Mouse (Mus musculus): Measurements from ENCODE around the gene Gal3st2c. TPM values are rescaled to one million over a fixed set of nuclear protein-coding genes. Genes with fewer than 3 reads are reported as not detected.
"Not testable (repeated sequence)": the region's sequence is repeated elsewhere in the genome, so short reads cannot be mapped to it uniquely, and the experiment has no call there.

The Gal3st2c gene
- polyA plus RNA-seq, 1 experiment from 2014 or later, result not detected

DNA sequence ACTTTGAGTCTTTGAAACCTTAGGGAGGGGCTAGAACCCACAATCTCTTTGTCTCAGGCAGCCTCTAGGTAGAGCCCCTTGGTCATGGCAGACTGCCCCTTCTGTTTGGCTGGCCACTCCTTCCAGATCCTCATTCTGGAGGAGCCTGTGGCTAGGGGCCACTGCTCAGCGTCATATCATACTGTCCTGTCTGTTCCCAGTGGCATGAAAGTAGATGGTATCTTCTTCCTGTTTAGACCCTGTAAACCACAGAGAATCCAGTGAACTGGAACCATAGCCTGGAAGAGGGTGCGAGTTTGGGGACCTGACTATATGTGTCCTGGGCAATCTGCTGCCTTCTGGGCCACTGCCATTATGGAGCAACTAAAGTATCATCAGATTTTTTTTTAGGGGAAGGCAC is 759 bp downstream of the Gal3st2c start:
- H3K4me2 ChIP-seq (ENCODE audit: low read length); H3K27ac ChIP-seq (ENCODE audit: low read length); H3K9me3 ChIP-seq (replicated peaks; ENCODE audit: control insufficient read depth, low read length, poor library complexity, severe bottlenecking); H3K4me3 ChIP-seq (ENCODE audit: low read depth, low read length); H3K9ac ChIP-seq (ENCODE audit: low read depth, low read length); H3K27me3 ChIP-seq (ENCODE audit: control insufficient read depth, insufficient read depth, low read depth, low read length); H3K36me3 ChIP-seq (ENCODE audit: control insufficient read depth, insufficient read depth, low read length); ATAC-seq; H3K4me1 ChIP-seq (ENCODE audit: control insufficient read depth, insufficient read depth, low read length): not testable (repeated sequence)
- 77% methylated on average over 2 of the region's 2 CpGs for WGBS

DNA sequence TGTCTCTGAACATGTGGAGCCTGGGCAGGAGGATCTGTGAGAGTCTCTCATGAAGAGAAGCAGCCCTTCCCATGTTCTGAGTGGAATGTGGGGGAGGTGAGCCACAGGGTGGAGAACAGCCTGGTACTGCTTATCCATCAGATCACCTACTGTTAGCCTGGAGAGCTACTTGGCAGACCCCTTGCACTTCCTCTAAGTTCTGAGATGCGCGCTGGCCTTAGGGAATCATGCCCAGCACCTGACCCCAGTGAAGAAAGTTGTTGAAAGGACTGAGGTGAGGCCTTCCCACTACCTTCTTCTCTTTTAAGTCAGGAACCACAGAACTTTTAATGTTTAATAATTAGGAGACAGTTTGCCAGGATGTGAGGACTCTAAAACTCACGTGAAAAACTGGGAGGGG is 1.2 kb downstream of the Gal3st2c start:
- WGBS, result 84% methylated on average over 3 of the region's 3 CpGs
- H3K27ac ChIP-seq (ENCODE audit: low read length); H3K9ac ChIP-seq (ENCODE audit: low read depth, low read length); H3K4me3 ChIP-seq (ENCODE audit: low read depth, low read length); H3K4me2 ChIP-seq (ENCODE audit: low read length); H3K9me3 ChIP-seq (replicated peaks; ENCODE audit: control insufficient read depth, low read length, poor library complexity, severe bottlenecking); H3K36me3 ChIP-seq (ENCODE audit: control insufficient read depth, insufficient read depth, low read length); H3K4me1 ChIP-seq (ENCODE audit: control insufficient read depth, insufficient read depth, low read length); ATAC-seq; H3K27me3 ChIP-seq (ENCODE audit: control insufficient read depth, insufficient read depth, low read depth, low read length): not testable (repeated sequence)

DNA sequence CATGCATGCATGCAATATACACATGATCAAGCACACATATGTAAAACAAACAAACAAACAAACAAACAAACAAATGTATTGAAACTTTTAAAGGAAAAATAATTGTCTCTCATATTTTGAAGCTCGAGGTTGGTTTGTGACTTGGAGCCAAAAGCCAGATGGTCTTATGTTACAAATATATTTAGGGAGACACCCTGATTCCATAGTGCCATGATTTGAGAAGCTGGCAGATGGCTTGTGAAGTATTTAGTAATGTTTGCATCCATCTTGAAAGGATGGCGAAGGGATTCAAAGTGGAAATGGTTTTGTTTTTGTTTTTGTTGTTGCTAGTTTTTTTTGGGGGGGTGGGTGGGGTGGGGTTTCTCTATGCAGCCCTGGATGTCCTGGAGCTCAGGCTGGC is 10.7 kb downstream of the Gal3st2c start:
- no peak for ATAC-seq
- Histone ChIP-seq H3K4me1 (ENCODE audit: control insufficient read depth, insufficient read depth, low read length) (no peaks in the 10 kb centered on the region), H3K4me3 (ENCODE audit: low read depth, low read length) (no peak overlapping the region), H3K36me3 (ENCODE audit: control insufficient read depth, insufficient read depth, low read length) (no peaks in the 10 kb centered on the region), H3K4me2 (ENCODE audit: low read length) (no peak overlapping the region), H3K27ac (ENCODE audit: low read length) (no peak overlapping the region), H3K27me3 (ENCODE audit: control insufficient read depth, insufficient read depth, low read depth, low read length) (no peaks in the 10 kb centered on the region), H3K9ac (ENCODE audit: low read depth, low read length) (no peak overlapping the region), H3K9me3 (replicated peaks; ENCODE audit: control insufficient read depth, low read length, poor library complexity, severe bottlenecking) (no peaks in the 10 kb centered on the region)
- 80% methylated on average over 2 of the region's 2 CpGs for WGBS

DNA sequence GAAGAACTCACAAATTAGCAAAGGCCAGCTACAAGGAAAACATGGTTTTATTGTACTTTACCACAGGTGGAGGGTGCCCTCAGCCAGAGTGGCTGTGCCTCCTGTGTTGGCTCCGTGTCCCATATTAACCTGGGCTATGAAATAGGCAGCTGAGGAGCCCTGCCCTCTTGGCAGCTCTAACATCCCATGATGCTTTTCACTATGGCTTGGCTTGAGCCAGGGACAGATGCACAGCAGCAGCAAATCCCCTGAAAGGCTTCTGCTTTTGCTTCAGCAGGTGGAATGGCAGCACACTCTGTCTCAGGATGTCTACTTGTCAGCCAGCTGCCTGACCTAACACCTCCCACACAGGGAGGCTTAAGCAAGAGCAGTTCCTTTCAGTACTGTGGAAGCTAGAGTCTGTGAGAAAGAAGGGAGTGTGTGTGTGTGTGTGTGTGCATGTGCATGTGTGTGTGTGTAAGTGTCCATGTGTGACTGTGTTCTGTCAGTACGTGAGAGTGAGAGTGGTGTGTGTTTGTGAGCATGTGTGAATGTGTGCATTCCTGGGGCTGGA is 15.7 kb downstream of the Gal3st2c start:
- ATAC-seq; H3K27me3 ChIP-seq (ENCODE audit: control insufficient read depth, insufficient read depth, low read depth, low read length); H3K4me2 ChIP-seq (ENCODE audit: low read length); H3K4me3 ChIP-seq (ENCODE audit: low read depth, low read length); H3K27ac ChIP-seq (ENCODE audit: low read length); H3K36me3 ChIP-seq (ENCODE audit: control insufficient read depth, insufficient read depth, low read length); H3K4me1 ChIP-seq (ENCODE audit: control insufficient read depth, insufficient read depth, low read length); H3K9ac ChIP-seq (ENCODE audit: low read depth, low read length); H3K9me3 ChIP-seq (replicated peaks; ENCODE audit: control insufficient read depth, low read length, poor library complexity, severe bottlenecking): not testable (repeated sequence)
- 90% methylated on average over 2 of the region's 2 CpGs for WGBS

DNA sequence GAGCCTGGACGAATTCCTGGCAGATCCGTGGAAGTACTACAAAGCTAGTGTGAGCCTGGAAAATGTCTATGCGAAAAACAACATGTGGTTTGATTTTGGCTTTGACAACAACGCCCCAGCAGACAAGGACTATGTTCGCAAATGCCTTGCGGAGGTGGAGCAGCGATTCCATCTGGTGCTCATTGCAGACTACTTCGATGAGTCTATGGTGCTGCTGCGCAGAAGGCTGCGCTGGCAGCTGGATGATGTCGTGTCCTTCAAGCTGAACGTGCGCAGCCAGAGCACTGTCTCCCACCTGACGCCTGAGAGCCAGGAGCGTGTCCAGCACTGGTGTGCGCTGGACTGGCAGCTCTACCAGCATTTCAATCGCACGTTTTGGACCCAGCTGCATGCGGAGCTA is 18.5 kb downstream of the Gal3st2c start:
- not testable (repeated sequence) for H3K36me3 ChIP-seq (ENCODE audit: control insufficient read depth, insufficient read depth, low read length); H3K4me1 ChIP-seq (ENCODE audit: control insufficient read depth, insufficient read depth, low read length); H3K4me2 ChIP-seq (ENCODE audit: low read length); H3K9ac ChIP-seq (ENCODE audit: low read depth, low read length); H3K27ac ChIP-seq (ENCODE audit: low read length); ATAC-seq; H3K27me3 ChIP-seq (ENCODE audit: control insufficient read depth, insufficient read depth, low read depth, low read length); H3K4me3 ChIP-seq (ENCODE audit: low read depth, low read length); H3K9me3 ChIP-seq (replicated peaks; ENCODE audit: control insufficient read depth, low read length, poor library complexity, severe bottlenecking)
- 93% methylated on average over 15 of the region's 19 CpGs for WGBS

DNA sequence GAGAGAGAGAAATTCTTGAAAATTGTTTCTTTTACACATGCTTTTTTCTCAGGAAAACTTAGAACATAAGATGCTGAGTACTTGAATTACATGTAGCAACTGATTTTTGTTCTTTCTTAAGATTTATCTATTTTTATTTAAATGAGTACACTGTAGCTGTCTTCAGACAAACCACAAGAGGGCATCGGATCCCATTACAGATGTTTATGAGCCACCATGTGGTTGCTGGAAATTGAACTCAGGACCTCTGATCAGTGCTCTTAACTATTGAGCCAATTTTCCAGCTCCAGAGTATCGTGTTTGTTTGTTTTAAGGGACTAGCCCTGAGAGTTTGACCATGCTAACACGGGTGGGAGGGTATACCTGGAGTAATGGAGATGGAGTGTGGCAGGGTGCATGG is 21.3 kb downstream of the Gal3st2c start:
- H3K4me2 ChIP-seq (ENCODE audit: low read length), result no peak overlapping the region
- H3K9ac ChIP-seq (ENCODE audit: low read depth, low read length), result no peak overlapping the region
- no peak for ATAC-seq
- 83% methylated on average over 3 of the region's 3 CpGs for WGBS
- no peak overlapping the region for H3K27ac ChIP-seq (ENCODE audit: low read length)
- H3K27me3 ChIP-seq (ENCODE audit: control insufficient read depth, insufficient read depth, low read depth, low read length), result no peaks in the 10 kb centered on the region
- no peaks in the 10 kb centered on the region for H3K36me3 ChIP-seq (ENCODE audit: control insufficient read depth, insufficient read depth, low read length)
- no peaks in the 10 kb centered on the region for H3K4me1 ChIP-seq (ENCODE audit: control insufficient read depth, insufficient read depth, low read length)
- no peak overlapping the region for H3K4me3 ChIP-seq (ENCODE audit: low read depth, low read length)
- H3K9me3 ChIP-seq (replicated peaks; ENCODE audit: control insufficient read depth, low read length, poor library complexity, severe bottlenecking), result no peaks in the 10 kb centered on the region

DNA sequence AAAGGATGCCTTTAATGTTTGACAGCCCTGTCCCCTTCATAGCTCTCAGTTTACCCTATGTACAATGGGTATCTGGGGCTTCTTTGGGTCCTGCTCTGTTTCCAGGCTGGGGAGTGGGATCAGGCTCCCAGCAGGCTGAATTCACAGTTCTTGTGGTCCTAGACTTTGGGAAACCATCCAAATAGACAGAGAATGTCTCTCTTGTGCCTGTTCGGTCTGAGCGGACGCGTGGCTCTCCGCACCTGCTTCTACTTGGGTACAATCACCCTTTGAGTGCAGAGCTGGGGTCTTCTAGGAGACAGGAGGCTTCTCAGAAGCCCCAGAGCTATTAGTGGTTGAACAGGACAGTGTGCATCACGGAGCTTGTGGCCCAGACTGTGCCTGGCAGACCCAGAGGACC is 29.8 kb downstream of the Gal3st2c start, which contains the start of gene Neu4:
Gene Neu4 (plus strand): TSS at position 301 of the 400 bp plus-strand sequence.
- H3K27ac ChIP-seq (ENCODE audit: low read length), result no peak within 1 kb of the TSS
- H3K4me1 ChIP-seq (ENCODE audit: control insufficient read depth, insufficient read depth, low read length), result no peaks in the 10 kb centered on the region
- H3K4me3 ChIP-seq (ENCODE audit: low read depth, low read length), result no peak within 1 kb of the TSS
- H3K9me3 ChIP-seq (replicated peaks; ENCODE audit: control insufficient read depth, low read length, poor library complexity, severe bottlenecking), result no peaks in the 10 kb centered on the region
- H3K9ac ChIP-seq (ENCODE audit: low read depth, low read length), result no peak within 1 kb of the TSS
- 84% methylated on average over 6 of the region's 6 CpGs for WGBS
- no peaks in the 10 kb centered on the region for H3K36me3 ChIP-seq (ENCODE audit: control insufficient read depth, insufficient read depth, low read length)
- ATAC-seq, result no peak
- no peaks in the 10 kb centered on the region for H3K27me3 ChIP-seq (ENCODE audit: control insufficient read depth, insufficient read depth, low read depth, low read length)
- H3K4me2 ChIP-seq (ENCODE audit: low read length), result no peak within 1 kb of the TSS

DNA sequence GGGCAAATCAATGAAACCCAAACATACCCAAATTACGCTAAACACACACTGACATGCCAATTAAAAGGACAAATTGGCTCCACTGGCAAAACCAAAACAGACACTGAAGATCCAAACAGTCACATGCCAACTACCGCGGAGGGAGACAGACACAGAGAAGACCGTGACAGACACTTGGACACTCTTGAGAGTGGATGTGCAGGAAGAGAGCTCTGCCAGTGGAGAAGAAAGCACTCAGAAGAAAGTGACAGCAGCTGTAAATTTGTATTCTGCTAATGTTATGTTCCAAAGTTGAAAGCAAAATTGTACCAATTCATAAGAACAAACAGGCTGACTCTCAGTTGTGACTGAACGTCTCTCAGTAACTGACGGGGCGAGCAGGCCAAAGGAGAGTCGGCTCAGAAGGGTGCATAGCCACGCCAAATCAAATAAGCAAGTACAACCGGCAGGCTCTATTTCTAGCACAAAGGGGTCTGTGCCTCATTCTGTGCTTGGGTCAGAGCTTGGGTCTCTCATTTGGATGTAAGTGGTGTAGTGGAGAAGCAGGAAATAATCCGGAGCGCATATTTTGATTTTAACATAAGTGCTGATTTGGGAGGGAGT is 37.3 kb downstream of the Gal3st2c start:
- no peaks in the 10 kb centered on the region for H3K36me3 ChIP-seq (ENCODE audit: control insufficient read depth, insufficient read depth, low read length)
- no peaks in the 10 kb centered on the region for H3K27me3 ChIP-seq (ENCODE audit: control insufficient read depth, insufficient read depth, low read depth, low read length)
- no peak overlapping the region for H3K27ac ChIP-seq (ENCODE audit: low read length)
- WGBS, result 69% methylated on average over 12 of the region's 12 CpGs
- no peak overlapping the region for H3K9ac ChIP-seq (ENCODE audit: low read depth, low read length)
- no peaks in the 10 kb centered on the region for H3K9me3 ChIP-seq (replicated peaks; ENCODE audit: control insufficient read depth, low read length, poor library complexity, severe bottlenecking)
- no peaks in the 10 kb centered on the region for H3K4me1 ChIP-seq (ENCODE audit: control insufficient read depth, insufficient read depth, low read length)
- ATAC-seq, result no peak
- H3K4me3 ChIP-seq (ENCODE audit: low read depth, low read length), result no peak overlapping the region
- no peak overlapping the region for H3K4me2 ChIP-seq (ENCODE audit: low read length)

DNA sequence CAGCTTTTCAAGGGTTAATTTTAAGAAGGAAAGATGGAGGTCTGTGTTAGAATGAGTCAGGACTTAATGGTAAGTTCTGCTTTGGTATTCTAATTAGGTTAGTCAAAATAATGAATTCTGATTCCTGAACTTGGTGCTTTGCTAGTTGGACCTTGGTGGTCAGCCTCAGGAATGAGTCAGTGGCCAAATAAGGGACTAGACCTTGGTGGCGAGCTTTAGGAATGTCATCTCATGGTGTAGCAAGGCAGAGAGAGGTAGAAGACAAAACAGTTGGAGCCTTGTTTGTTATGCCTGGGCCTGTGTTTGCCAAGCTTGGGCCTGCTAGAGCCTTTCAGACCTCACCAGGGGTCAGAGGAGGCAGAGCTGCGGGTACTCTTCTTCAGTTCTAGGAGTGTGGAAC is 38.4 kb downstream of the Gal3st2c start:
- ATAC-seq, result no peak
- Histone ChIP-seq H3K4me3 (ENCODE audit: low read depth, low read length) (no peak overlapping the region), H3K4me1 (ENCODE audit: control insufficient read depth, insufficient read depth, low read length) (no peaks in the 10 kb centered on the region), H3K9ac (ENCODE audit: low read depth, low read length) (no peak overlapping the region), H3K27ac (ENCODE audit: low read length) (no peak overlapping the region), H3K4me2 (ENCODE audit: low read length) (no peak overlapping the region), H3K36me3 (ENCODE audit: control insufficient read depth, insufficient read depth, low read length) (no peaks in the 10 kb centered on the region), H3K27me3 (ENCODE audit: control insufficient read depth, insufficient read depth, low read depth, low read length) (no peaks in the 10 kb centered on the region), H3K9me3 (replicated peaks; ENCODE audit: control insufficient read depth, low read length, poor library complexity, severe bottlenecking) (no peaks in the 10 kb centered on the region)
- 100% methylated on average over 2 of the region's 2 CpGs for WGBS
